Mouse (Mus musculus) kidney, embryonic 14.5 days (tissue): ENCODE data around the gene 4930523C07Rik. TPM values are rescaled to one million over a fixed set of nuclear protein-coding genes. Genes with fewer than 3 reads are reported as not detected.

ENCODE experiments used
- ATAC-seq: fragments of 200-750 bp; cut with Nextera tagmentation; 2 replicates; pipeline ENCODE4 v1.8.0; 2017; ENCODE audit warnings: moderate number of reproducible peaks, mild to moderate bottlenecking, moderate TSS enrichment, moderate library complexity; ENCODE audit not compliant: low FRiP score, low TSS enrichment
- H3K27ac ChIP-seq: fragments of 300-500 bp; sonication (generic); 2 replicates; pipeline ENCODE4 v1.5.1; 2014; ENCODE audit warnings: low read depth, mild to moderate bottlenecking, low read length, moderate library complexity, mixed read lengths
- H3K27me3 ChIP-seq: fragments of 300-500 bp; sonication (generic); 2 replicates; pipeline ENCODE4 v1.6.1; 2014; ENCODE audit warnings: mild to moderate bottlenecking, low read length; ENCODE audit not compliant: control insufficient read depth, insufficient read depth
- H3K36me3 ChIP-seq: fragments of 300-500 bp; sonication (generic); 2 replicates; pipeline ENCODE4 v1.6.1; 2014; ENCODE audit warnings: low read length, mixed read lengths; ENCODE audit not compliant: control insufficient read depth, insufficient read depth
- H3K4me1 ChIP-seq: fragments of 300-500 bp; sonication (generic); 2 replicates; pipeline ENCODE4 v1.6.1; 2014; ENCODE audit warnings: low read length, mixed read lengths; ENCODE audit not compliant: control insufficient read depth, insufficient read depth
- H3K4me2 ChIP-seq: fragments of 300-500 bp; sonication (generic); replicated peaks from 2 replicates; pipeline ENCODE4 v1.6.1; 2014; ENCODE audit warnings: low read depth, mild to moderate bottlenecking, low read length
- H3K4me3 ChIP-seq: fragments of 300-500 bp; sonication (generic); 2 replicates; pipeline ENCODE4 v1.5.1; 2014; ENCODE audit warnings: mild to moderate bottlenecking, low read length
- H3K9ac ChIP-seq: fragments of 300-500 bp; sonication (generic); 2 replicates; pipeline ENCODE4 v1.6.1; 2014; ENCODE audit warnings: low read depth, mild to moderate bottlenecking, low read length, moderate library complexity
- H3K9me3 ChIP-seq: fragments of 300-500 bp; sonication (generic); 2 replicates; pipeline ENCODE4 v1.6.1; 2016; ENCODE audit warnings: low read length; ENCODE audit not compliant: control insufficient read depth
- WGBS: fragments of 180-500 bp; shearing (Covaris S2); extraction: QIAGEN DNeasy Blood & Tissue Kit; methylation state at CpG from one replicate; pipeline ENCODE4 v1.1.7; 2014; 5-methylcytosine and 5-hydroxymethylcytosine counted together
- polyA plus RNA-seq: library from polyadenylated mRNA; unstranded; fragments of >200 nt; fragmentation: Nextera tagmentation; extraction: Ambion mirVana; gene quantifications from 2 replicates; pipeline ENCODE4 v1.2.1, GENCODE M21; 2014

Gene 4930523C07Rik
- polyA plus RNA-seq, 1 experiment from 2014 or later = 28.5 TPM

- no peaks in the 10 kb centered on the region for H3K27me3 ChIP-seq
- no peak overlapping the region for H3K4me3 ChIP-seq
- 91% methylated on average over 5 of the region's 5 CpGs for WGBS
- no peak overlapping the region for H3K9ac ChIP-seq
- no peak for ATAC-seq
- no peaks in the 10 kb centered on the region for H3K9me3 ChIP-seq
- H3K27ac ChIP-seq = no peak overlapping the region
- H3K36me3 ChIP-seq = no peaks in the 10 kb centered on the region
- H3K4me2 ChIP-seq = no peak overlapping the region
- no peaks in the 10 kb centered on the region for H3K4me1 ChIP-seq
Measured at GRCm38 (mm10) chr1:160105426-160105825, 61.2 kb downstream of the 4930523C07Rik start.

- H3K27ac ChIP-seq = no peak overlapping the region
- no peak overlapping the region for H3K9ac ChIP-seq
- WGBS = 83% methylated on average over 2 of the region's 2 CpGs
- no peak overlapping the region for H3K4me2 ChIP-seq
- no peaks in the 10 kb centered on the region for H3K27me3 ChIP-seq
- no peaks in the 10 kb centered on the region for H3K4me1 ChIP-seq
- no peak overlapping the region for H3K4me3 ChIP-seq
- H3K36me3 ChIP-seq = no peaks in the 10 kb centered on the region
- no peaks in the 10 kb centered on the region for H3K9me3 ChIP-seq
- no peak for ATAC-seq
Measured at GRCm38 (mm10) chr1:160108604-160109003, 64.4 kb downstream of the 4930523C07Rik start.

DNA sequence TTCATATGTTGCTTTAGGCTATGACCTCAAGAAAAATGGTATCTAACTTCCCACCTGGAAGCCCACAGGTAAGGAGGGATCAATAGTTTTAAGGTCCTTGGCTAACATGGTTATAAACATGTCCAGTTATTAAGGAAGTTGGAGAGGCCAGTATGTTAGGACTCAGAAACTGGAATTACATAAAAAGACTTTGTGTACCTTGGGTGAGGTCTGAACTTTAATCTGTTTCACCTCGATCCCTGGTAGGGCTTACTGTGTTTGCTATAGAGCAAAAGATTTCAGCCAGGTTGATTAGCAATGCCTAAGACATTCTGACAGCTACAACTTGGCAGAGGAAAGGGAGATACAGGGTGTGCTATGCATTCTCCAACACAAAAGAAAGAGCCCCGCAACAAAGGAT is 79.8 kb downstream of the 4930523C07Rik start:
- Histone ChIP-seq H3K9ac (no peak overlapping the region), H3K27me3 (no peaks in the 10 kb centered on the region), H3K9me3 (no peaks in the 10 kb centered on the region), H3K36me3 (no peaks in the 10 kb centered on the region), H3K4me2 (no peak overlapping the region), H3K4me3 (no peak overlapping the region), H3K4me1 (no peaks in the 10 kb centered on the region), H3K27ac (no peak overlapping the region)
- ATAC-seq = no peak
- 91% methylated on average over 2 of the region's 2 CpGs for WGBS

Other genes starting within 250 kb of the 4930523C07Rik start
- 0.28 and 0.31 TPM in 2 replicates for gene Tnn, start 109.2 kb downstream of the 4930523C07Rik start, polyA plus RNA-seq
- 250 and 358 TPM in 2 replicates for gene Mrps14, start 150.8 kb downstream of the 4930523C07Rik start, polyA plus RNA-seq
- gene Cacybp, start 168.5 kb downstream of the 4930523C07Rik start, polyA plus RNA-seq = 252 and 302 TPM in 2 replicates